Mouse (Mus musculus) neural tube, embryonic 14.5 days (tissue): ENCODE measurements around the gene 1600014C23Rik. TPM values are rescaled to one million over a fixed set of nuclear protein-coding genes. Genes with fewer than 3 reads are reported as not detected.

ENCODE experiments used
- ATAC-seq: fragments of 200-750 bp; cut with Nextera tagmentation; 2 replicates; pipeline ENCODE4 v1.8.0; 2017; ENCODE audit warnings: low read depth, mild to moderate bottlenecking, moderate TSS enrichment, moderate library complexity
- H3K27ac ChIP-seq: fragments of 300-500 bp; sonication (generic); 2 replicates; pipeline ENCODE4 v1.5.1; 2014; ENCODE audit warnings: low read depth, mild to moderate bottlenecking, control low read depth, low read length, moderate library complexity, mixed read lengths
- H3K27me3 ChIP-seq: fragments of 300-500 bp; sonication (generic); 2 replicates; pipeline ENCODE4 v1.6.1; 2014; ENCODE audit warnings: low read length; ENCODE audit not compliant: control insufficient read depth, insufficient read depth
- H3K36me3 ChIP-seq: fragments of 300-500 bp; sonication (generic); 2 replicates; pipeline ENCODE4 v1.6.1; 2014; ENCODE audit warnings: low read length, mixed read lengths; ENCODE audit not compliant: control insufficient read depth, insufficient read depth
- H3K4me1 ChIP-seq: fragments of 300-500 bp; sonication (generic); 2 replicates; pipeline ENCODE4 v1.6.1; 2014; ENCODE audit warnings: low read length; ENCODE audit not compliant: control insufficient read depth, insufficient read depth
- H3K4me2 ChIP-seq: fragments of 300-500 bp; sonication (generic); 2 replicates; pipeline ENCODE4 v1.6.1; 2014; ENCODE audit warnings: mild to moderate bottlenecking, low read depth, low read length, control low read depth
- H3K4me3 ChIP-seq: fragments of 300-500 bp; sonication (generic); 2 replicates; pipeline ENCODE4 v1.5.1; 2014; ENCODE audit warnings: low read depth, low read length, control low read depth, mixed read lengths
- H3K9ac ChIP-seq: fragments of 300-500 bp; sonication (generic); replicated peaks from 2 replicates; pipeline ENCODE4 v1.6.1; 2014; ENCODE audit warnings: low read depth, mild to moderate bottlenecking, control low read depth, low read length, mixed read lengths
- H3K9me3 ChIP-seq: fragments of 300-500 bp; sonication (generic); 2 replicates; pipeline ENCODE4 v1.6.1; 2016; ENCODE audit warnings: low read length; ENCODE audit not compliant: control insufficient read depth
- WGBS: fragments of 180-500 bp; shearing (Covaris S2); extraction: QIAGEN DNeasy Blood & Tissue Kit; methylation state at CpG from one replicate; pipeline ENCODE4 v1.1.7; 2014; 5-methylcytosine and 5-hydroxymethylcytosine counted together
- polyA plus RNA-seq: library from polyadenylated mRNA; unstranded; fragments of >200 nt; fragmentation: Nextera tagmentation; extraction: Ambion mirVana; gene quantifications from 2 replicates; pipeline ENCODE4 v1.2.1, GENCODE M21; 2014

The 1600014C23Rik gene
- not detected in 2 replicates for polyA plus RNA-seq

DNA sequence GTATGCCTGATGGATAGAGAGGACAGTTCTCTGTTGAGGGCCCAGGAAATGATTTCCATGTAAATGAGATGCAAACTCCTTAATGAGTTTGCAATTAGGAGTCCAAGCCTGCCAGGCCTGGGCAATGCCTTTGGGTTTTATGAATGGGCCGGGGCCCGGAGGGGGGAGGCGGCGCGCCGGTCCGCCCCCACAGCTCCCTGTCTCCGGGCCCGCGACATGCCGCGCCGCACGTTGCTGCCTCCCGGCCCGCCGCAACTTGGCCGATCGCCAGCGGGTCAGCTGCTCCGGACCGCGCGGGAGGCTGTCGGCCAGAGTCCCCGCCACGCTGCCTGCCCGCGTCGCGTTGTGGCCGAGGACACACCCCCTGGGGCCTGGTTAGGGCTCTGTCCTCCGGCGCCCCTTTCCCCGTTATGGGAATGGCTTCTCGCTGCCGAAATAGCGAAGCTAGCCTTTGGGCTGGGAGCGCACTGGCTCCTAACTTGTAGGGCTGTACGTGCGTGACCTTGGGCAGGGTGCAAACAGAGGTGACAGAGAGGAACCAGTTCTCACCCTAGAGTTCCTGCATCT, at the start of gene 1600014C23Rik:
TSS of gene 1600014C23Rik (minus strand) at position 110 of the 567 bp plus-strand sequence.
- Histone ChIP-seq H3K4me3 (peak within 1 kb of the TSS; percentile 29), H3K27ac (peak within 1 kb of the TSS; percentile 34; the same call in 1 of the 2 replicates), H3K4me2 (peak within 1 kb of the TSS; percentile 78), H3K27me3 (no peaks in the 10 kb centered on the region), H3K9me3 (no peaks in the 10 kb centered on the region), H3K4me1 (peaks cover 24% of the 10 kb centered on the region), H3K36me3 (no peaks in the 10 kb centered on the region), H3K9ac (peak within 1 kb of the TSS; percentile 54)
- peak; percentile 10 for ATAC-seq
- WGBS = 1% methylated on average over 41 of the region's 41 CpGs

DNA sequence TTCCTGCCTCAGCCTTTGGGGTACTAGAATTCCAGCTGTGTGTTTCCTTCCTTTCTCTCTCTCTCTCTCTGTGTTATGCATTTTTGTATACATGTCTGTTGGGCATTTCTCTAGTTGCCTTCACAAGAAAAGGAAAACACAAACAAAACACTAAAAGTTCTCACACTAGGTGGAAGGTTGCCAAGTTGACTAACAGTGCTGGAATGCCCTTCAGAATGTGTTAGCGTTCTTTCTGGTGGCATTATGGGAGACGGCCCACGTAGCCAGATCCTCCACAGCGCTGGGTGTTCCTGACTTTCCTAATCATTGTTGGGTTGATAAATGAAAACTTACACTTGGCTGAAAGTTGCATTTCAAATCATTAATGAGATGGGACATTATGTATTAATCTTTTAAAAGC, 44.8 kb upstream of the 1600014C23Rik start:
- Histone ChIP-seq H3K4me3 (no peak overlapping the region), H3K27ac (no peak overlapping the region), H3K4me2 (no peak overlapping the region), H3K9ac (no peak overlapping the region), H3K9me3 (no peaks in the 10 kb centered on the region), H3K36me3 (no peaks in the 10 kb centered on the region), H3K4me1 (no peaks in the 10 kb centered on the region), H3K27me3 (no peaks in the 10 kb centered on the region)
- no peak for ATAC-seq
- 92% methylated on average over 4 of the region's 4 CpGs for WGBS

DNA sequence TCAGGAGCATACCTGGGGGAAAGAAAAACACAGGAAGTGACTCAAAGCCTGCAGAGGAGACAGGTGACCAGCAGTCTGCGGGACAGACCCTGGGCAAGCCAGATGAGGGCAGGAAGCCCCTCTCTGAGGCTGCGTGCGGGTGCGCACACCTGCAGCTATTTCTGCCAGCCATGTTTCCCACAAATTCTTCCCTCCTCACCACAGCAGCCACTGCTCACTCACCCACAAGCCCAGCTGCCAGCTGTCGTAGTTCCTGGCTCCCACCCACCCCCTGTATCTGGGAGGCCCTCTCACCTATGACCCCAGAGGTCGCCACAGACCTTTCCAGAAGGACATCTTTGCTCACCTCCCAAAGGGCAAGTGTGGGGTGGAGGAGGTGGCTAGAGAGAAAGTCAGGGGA, 43.8 kb upstream of the 1600014C23Rik start:
- no peak overlapping the region for H3K4me3 ChIP-seq
- WGBS = 88% methylated on average over 6 of the region's 6 CpGs
- no peaks in the 10 kb centered on the region for H3K9me3 ChIP-seq
- H3K9ac ChIP-seq = no peak overlapping the region
- no peak overlapping the region for H3K27ac ChIP-seq
- no peaks in the 10 kb centered on the region for H3K27me3 ChIP-seq
- no peak for ATAC-seq
- no peaks in the 10 kb centered on the region for H3K4me1 ChIP-seq
- no peaks in the 10 kb centered on the region for H3K36me3 ChIP-seq
- H3K4me2 ChIP-seq = no peak overlapping the region

DNA sequence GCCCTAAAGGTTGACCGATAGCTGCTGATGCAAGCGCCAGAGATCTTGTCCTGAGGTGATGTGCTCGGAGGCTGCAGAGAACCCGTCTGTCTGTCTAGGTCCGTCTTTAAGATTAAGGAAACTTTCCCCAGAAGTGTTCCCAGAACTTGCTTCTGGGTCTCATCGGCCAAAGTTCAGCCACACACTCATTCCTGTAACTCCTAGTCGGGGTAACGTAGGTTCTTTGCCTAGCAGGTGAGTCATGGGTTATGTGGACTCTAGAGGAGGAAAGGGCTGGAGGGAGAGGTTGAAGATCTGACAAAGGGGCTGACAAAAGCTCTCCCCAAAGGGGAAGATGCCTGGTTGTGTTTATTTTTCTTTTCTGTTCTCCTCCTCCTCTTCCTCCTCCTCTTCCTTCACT, 42.5 kb upstream of the 1600014C23Rik start:
- Histone ChIP-seq H3K9me3 (no peaks in the 10 kb centered on the region), H3K36me3 (no peaks in the 10 kb centered on the region), H3K27me3 (no peaks in the 10 kb centered on the region), H3K4me2 (no peak overlapping the region), H3K9ac (no peak overlapping the region), H3K27ac (no peak overlapping the region), H3K4me1 (no peaks in the 10 kb centered on the region), H3K4me3 (no peak overlapping the region)
- ATAC-seq = no peak
- 93% methylated on average over 8 of the region's 8 CpGs for WGBS

DNA sequence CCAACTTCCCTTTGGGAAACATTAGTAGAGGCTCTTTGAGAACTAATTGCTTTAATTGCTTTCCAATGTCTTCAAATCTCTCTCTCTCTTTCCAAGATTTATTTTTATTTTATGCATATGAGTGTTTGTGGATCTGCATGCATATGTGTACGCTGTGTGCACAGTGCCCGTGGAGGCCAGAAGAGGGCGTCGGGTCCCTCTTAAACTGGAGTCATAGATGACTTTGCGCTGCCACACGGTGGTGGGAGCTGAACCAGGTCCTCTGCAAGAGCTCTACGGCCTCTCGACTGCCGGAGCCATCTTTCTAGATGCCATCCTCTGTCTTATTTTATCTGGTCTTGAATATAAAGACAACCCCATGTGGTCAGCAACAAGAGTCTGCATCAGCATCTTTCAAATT, 41.8 kb upstream of the 1600014C23Rik start:
- no peaks in the 10 kb centered on the region for H3K27me3 ChIP-seq
- H3K9me3 ChIP-seq = no peaks in the 10 kb centered on the region
- no peak overlapping the region for H3K9ac ChIP-seq
- H3K27ac ChIP-seq = no peak overlapping the region
- 94% methylated on average over 9 of the region's 9 CpGs for WGBS
- H3K4me2 ChIP-seq = no peak overlapping the region
- no peak for ATAC-seq
- H3K36me3 ChIP-seq = no peaks in the 10 kb centered on the region
- H3K4me3 ChIP-seq = no peak overlapping the region
- H3K4me1 ChIP-seq = no peaks in the 10 kb centered on the region

DNA sequence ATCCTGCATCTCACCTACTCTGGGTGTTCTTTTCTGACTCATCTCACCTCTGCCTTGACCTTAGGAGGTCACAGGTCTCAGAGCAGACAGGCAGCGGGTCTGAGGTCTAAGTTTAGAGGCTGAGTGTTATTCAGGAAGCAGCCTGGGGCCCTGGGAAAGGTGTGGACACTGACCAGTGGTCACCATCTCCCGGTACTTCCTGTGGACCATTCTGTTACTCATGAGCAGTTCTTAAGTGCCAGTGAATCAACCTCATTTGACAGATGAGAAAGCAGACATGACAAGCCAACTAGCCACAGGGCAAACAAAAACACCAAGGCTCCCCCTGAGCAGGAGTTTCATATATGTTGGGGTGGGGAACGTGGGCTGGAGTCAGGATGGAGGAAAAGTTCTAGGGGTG, 38.9 kb upstream of the 1600014C23Rik start:
- H3K36me3 ChIP-seq = no peaks in the 10 kb centered on the region
- no peaks in the 10 kb centered on the region for H3K27me3 ChIP-seq
- ATAC-seq = no peak
- H3K4me3 ChIP-seq = no peak overlapping the region
- no peak overlapping the region for H3K27ac ChIP-seq
- no peak overlapping the region for H3K4me2 ChIP-seq
- H3K4me1 ChIP-seq = no peaks in the 10 kb centered on the region
- WGBS = 85% methylated on average over 3 of the region's 3 CpGs
- H3K9me3 ChIP-seq = no peaks in the 10 kb centered on the region
- H3K9ac ChIP-seq = no peak overlapping the region

DNA sequence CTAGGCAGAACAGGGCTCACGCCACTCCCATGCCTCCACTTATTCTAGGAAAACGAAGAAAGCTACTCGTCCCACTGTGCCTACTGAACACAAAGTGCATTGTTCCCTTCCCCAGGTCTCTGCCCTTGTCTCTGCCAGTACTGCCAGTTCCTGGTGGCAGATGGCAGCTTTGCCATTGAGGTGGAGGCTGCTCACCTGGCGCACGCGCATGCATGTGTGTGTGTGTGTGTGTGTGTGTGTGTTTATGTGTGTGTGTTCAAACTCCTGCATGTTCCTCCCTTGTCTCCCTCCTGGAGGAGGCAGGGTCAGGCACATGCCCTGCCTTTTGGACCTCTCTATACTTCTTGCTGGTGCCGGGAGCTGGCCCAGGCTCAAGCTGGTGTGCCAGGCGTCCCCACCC, 38.5 kb upstream of the 1600014C23Rik start:
- Histone ChIP-seq H3K4me3 (no peak overlapping the region), H3K9me3 (no peaks in the 10 kb centered on the region), H3K36me3 (no peaks in the 10 kb centered on the region), H3K27me3 (no peaks in the 10 kb centered on the region), H3K9ac (no peak overlapping the region), H3K4me1 (no peaks in the 10 kb centered on the region), H3K4me2 (no peak overlapping the region), H3K27ac (no peak overlapping the region)
- ATAC-seq = no peak
- 88% methylated on average over 8 of the region's 8 CpGs for WGBS

DNA sequence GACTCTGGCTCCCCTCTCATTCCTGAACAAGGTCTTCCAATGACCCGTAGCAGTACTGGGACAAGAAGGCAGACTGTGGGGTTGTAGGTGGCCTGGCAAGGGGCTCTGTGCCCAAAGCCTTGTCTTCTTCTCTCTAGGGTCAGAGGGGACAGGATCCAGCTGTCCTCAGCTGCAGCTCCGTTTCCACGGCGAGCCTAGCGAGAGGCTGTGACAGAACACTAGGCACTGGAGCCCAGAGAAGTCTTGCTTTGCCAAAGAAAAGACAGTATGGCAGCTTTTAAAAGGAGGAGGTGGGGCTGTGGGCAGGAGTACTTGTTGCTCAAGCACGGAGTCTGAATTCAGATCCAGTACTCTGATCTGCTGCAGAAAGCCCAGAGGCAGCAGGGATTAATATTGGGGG, 36.8 kb upstream of the 1600014C23Rik start:
- Histone ChIP-seq H3K9me3 (no peaks in the 10 kb centered on the region), H3K9ac (no peak overlapping the region), H3K4me1 (no peaks in the 10 kb centered on the region; the same call in 1 of the 2 replicates), H3K4me3 (no peak overlapping the region), H3K27me3 (no peaks in the 10 kb centered on the region), H3K27ac (no peak overlapping the region), H3K4me2 (no peak overlapping the region), H3K36me3 (no peaks in the 10 kb centered on the region)
- 38% methylated on average over 6 of the region's 6 CpGs for WGBS
- no peak for ATAC-seq

DNA sequence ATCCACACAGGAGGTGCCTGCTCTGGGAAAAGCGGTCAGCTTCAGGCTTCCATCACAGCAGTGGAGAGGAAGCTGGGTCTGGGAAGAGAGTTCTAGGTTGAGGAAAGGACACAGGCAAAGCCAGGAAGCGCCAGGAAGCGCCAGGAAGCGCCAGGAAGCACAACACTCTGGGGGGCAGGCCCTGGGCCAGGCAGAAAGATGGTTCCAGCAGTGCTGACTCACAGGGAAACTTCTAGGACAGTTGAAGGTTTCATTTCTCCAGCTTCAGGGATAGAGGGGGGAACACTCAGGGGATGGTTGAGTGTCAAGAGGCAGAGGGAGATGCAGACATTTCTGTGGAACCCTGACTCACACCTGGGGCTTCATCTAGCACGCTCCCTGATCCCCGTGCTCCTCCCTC, 36.2 kb upstream of the 1600014C23Rik start:
- no peak for ATAC-seq
- Histone ChIP-seq H3K9ac (no peak overlapping the region), H3K27me3 (no peaks in the 10 kb centered on the region), H3K27ac (no peak overlapping the region), H3K4me3 (no peak overlapping the region), H3K36me3 (no peaks in the 10 kb centered on the region), H3K9me3 (no peaks in the 10 kb centered on the region), H3K4me1 (no peaks in the 10 kb centered on the region; the same call in 1 of the 2 replicates), H3K4me2 (no peak overlapping the region)
- 76% methylated on average over 6 of the region's 6 CpGs for WGBS
